Mouse (Mus musculus) small intestine, adult 2 months (tissue): ENCODE measurements around the gene Chtop. TPM values are rescaled to one million over a fixed set of nuclear protein-coding genes. Genes with fewer than 3 reads are reported as not detected.

ENCODE experiments used
- H3K27ac ChIP-seq: fragments of 200-500 bp; 2 replicates; pipeline ENCODE4 v1.5.1; 2012; ENCODE audit warnings: low read depth, low read length, control low read depth, inconsistent platforms; ENCODE audit not compliant: insufficient read depth
- H3K27me3 ChIP-seq: fragments of 200-500 bp; 2 replicates; pipeline ENCODE4 v1.6.1; 2012; ENCODE audit warnings: mild to moderate bottlenecking, moderate library complexity, low read length, inconsistent platforms; ENCODE audit not compliant: control insufficient read depth, insufficient read depth
- H3K36me3 ChIP-seq: fragments of 200-500 bp; 2 replicates; pipeline ENCODE4 v1.6.1; 2012; ENCODE audit warnings: mild to moderate bottlenecking, low read length, control low read depth, inconsistent platforms; ENCODE audit not compliant: control insufficient read depth, insufficient read depth
- H3K4me1 ChIP-seq: fragments of 200-500 bp; 2 replicates; pipeline ENCODE4 v1.6.1; 2012; ENCODE audit warnings: low read length, inconsistent platforms, mixed read lengths; ENCODE audit not compliant: control insufficient read depth, insufficient read depth, insufficient read length
- H3K4me3 ChIP-seq: fragments of 200-500 bp; 2 replicates; pipeline ENCODE4 v1.5.1; 2012; ENCODE audit warnings: low read depth, mild to moderate bottlenecking, control low read depth, inconsistent platforms, low read length, moderate library complexity
- CTCF ChIP-seq: fragments of 200-500 bp; IDR thresholded peaks from 2 replicates; pipeline ENCODE4 v1.5.1; 2012; ENCODE audit warnings: low read depth, mild to moderate bottlenecking, control low read depth, inconsistent platforms, low read length, moderate library complexity, mixed read lengths; ENCODE audit not compliant: insufficient replicate concordance, insufficient read length; ENCODE audit errors: extremely low read depth
- POLR2A ChIP-seq: fragments of 200-500 bp; IDR thresholded peaks from 2 replicates; pipeline ENCODE4 v1.6.1; 2012; ENCODE audit warnings: low read depth, mild to moderate bottlenecking, control low read depth, inconsistent platforms, low read length, moderate library complexity
- WGBS: fragments of 180-500 bp; shearing (Covaris S2); methylation state at CpG from one replicate; pipeline ENCODE4 v1.1.7; 2018; 5-methylcytosine and 5-hydroxymethylcytosine counted together
- polyA plus RNA-seq: library from polyadenylated mRNA; depleted of rRNA; stranded (reverse); fragments of >200 nt; gene quantifications from 2 replicates; pipeline ENCODE4 v1.2.3, GENCODE M21; 2012; rRNA removed

Chtop gene
- polyA plus RNA-seq, 1 experiment = 22.3 TPM

GRCm38 (mm10) chr3:90464552-90465080 is 44.7 kb downstream of the Chtop start:
- Histone ChIP-seq H3K4me3 (peak overlapping the region; percentile 63), H3K36me3 (no peaks in the 10 kb centered on the region), H3K27me3 (peaks cover 18% of the 10 kb centered on the region), H3K27ac (no peak overlapping the region), H3K4me1 (no peaks in the 10 kb centered on the region)
- TF ChIP-seq POLR2A (no peak), CTCF (no peak)
- WGBS = 43% methylated on average over 37 of the region's 37 CpGs

DNA sequence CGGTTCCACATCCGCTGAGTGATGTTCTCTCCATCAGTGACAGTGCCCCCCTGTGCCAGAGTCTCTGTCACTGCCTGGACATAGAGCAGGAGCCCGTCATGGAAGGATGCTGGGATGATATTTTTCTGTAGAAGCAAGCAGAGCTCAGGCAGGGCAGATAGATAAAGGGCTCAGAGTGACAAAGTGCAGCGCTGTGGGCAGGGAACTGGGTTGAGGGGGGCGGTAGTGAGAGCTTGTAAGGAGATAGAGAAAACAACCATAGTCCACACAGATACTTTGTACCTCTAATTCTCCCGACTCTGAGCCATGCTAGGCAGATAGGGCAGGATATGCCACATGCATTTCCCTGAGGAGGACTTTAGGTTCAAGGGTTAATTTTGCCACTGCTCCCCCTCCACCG is 46.7 kb downstream of the Chtop start:
- TF ChIP-seq POLR2A (no peak), CTCF (no peak)
- WGBS = 35% methylated on average over 7 of the region's 7 CpGs
- Histone ChIP-seq H3K27me3 (peaks cover 18% of the 10 kb centered on the region), H3K27ac (no peak overlapping the region), H3K4me1 (no peaks in the 10 kb centered on the region), H3K36me3 (no peaks in the 10 kb centered on the region), H3K4me3 (no peak overlapping the region)

GRCm38 (mm10) chr3:90461935-90462334 is 47.4 kb downstream of the Chtop start:
- H3K27me3 ChIP-seq = peaks cover 18% of the 10 kb centered on the region
- no peaks in the 10 kb centered on the region for H3K36me3 ChIP-seq
- H3K4me3 ChIP-seq = no peak overlapping the region
- H3K27ac ChIP-seq = no peak overlapping the region
- no peaks in the 10 kb centered on the region for H3K4me1 ChIP-seq
- WGBS = 82% methylated on average over 3 of the region's 3 CpGs
- no peak for TF ChIP-seq CTCF
- no peak for TF ChIP-seq POLR2A

DNA sequence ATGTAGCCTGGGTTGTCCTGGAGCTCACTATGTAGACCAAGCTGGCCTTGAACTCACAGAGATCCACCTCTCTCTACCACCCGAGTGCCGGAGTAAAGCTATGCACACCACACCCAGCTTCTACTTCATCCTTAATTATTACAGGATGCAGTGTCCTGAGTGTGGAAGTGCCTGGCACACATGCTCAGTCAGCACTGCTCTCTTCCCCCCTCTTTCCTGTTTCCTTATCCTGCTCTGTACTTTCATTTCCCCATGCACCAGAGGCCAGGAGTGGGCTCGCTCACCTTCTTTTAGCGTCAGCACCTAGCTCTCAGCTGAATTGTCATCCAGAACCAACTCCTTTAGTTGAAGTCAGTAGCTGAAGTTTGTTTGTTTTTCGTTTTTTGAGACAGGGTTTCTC is 49.0 kb downstream of the Chtop start:
- Histone ChIP-seq H3K4me1 (no peaks in the 10 kb centered on the region), H3K27ac (no peak overlapping the region), H3K36me3 (no peaks in the 10 kb centered on the region), H3K27me3 (peaks cover 10% of the 10 kb centered on the region), H3K4me3 (no peak overlapping the region)
- no peak for TF ChIP-seq CTCF
- 57% methylated on average over 5 of the region's 5 CpGs for WGBS

DNA sequence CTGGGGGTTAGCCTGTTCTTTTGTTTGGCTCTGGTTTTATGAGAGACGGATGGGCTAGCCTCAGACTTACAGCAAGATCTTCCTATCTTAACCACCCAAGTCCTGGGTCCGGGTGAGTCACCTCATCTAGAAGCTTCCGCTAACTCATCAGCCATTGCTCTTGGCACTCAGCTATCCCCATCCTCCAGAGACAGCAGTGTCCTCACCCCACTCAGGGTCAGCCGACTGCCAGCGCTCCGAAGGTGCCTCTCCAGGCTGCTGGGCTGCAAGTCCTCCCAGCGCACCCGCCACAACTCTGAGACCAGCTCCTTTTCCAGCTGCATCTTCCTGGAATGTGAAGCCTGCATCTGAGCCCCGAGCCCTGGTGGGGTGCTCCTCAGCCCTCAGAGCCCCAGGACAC is 49.6 kb downstream of the Chtop start:
- H3K27ac ChIP-seq = no peak overlapping the region
- TF ChIP-seq CTCF = no peak
- TF ChIP-seq POLR2A = no peak

DNA sequence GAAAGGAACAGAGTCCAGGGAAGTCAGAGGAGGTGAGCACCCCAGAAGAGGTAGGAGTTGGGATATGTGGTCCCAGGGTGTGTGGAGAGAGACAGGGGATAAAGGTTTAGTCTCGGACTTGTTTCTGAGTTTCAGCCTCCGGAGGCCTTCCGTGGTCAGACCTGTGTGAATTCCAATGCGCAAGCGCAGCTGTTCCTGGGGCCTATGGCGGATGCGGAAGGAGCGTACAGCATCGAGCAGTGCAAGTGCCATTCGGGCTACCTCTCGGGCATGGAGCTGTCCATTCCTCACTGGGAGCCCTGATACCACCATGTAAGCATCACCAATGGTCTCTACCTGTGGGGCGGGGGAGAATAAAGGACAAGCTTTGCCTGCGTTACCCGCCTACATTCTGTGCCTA is 54.4 kb downstream of the Chtop start:
- no peak overlapping the region for H3K4me3 ChIP-seq
- H3K36me3 ChIP-seq = no peaks in the 10 kb centered on the region
- no peaks in the 10 kb centered on the region for H3K27me3 ChIP-seq
- peaks cover 5% of the 10 kb centered on the region for H3K4me1 ChIP-seq
- 88% methylated on average over 14 of the region's 14 CpGs for WGBS
- TF ChIP-seq POLR2A (no peak), CTCF (no peak)
- no peak overlapping the region for H3K27ac ChIP-seq

More for the DNA sequence above, 49.6 kb downstream of the Chtop start:
- Histone ChIP-seq H3K27me3 (peaks cover 4% of the 10 kb centered on the region), H3K4me3 (no peak overlapping the region), H3K4me1 (no peaks in the 10 kb centered on the region), H3K36me3 (no peaks in the 10 kb centered on the region)
- 78% methylated on average over 9 of the region's 9 CpGs for WGBS

DNA sequence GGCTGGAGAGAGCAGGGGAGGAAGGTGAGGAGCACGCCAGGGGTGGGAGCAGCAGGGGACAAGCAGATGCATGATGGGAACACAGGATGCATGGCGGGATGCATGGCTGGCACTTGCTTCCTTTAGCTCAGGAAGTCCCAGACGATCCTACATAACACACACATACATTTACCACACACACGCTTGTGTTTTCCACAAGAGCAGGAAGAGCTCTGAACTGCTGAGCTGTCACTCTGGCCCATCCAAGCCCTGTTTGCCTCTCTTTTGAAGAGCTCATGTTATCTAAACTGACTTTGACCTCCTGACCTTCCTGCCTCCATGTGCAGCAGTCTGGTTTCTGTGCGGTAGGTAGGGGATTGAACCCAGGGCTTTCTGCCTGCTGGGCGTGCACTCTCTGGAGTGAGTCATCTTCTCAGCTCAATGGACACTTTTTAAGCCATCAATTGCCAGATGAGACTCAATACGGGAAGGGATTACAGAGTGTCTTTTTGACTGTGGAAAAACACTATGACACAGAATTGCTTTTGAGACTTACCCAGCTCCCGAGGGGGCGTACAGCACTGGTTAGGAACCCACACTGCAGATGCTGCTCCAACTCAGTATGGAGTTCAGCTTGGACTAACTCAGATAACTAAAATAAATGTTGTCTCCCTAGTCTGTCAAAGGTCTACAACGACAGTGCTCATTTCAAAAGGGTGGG is 57.8 kb downstream of the Chtop start:
- H3K36me3 ChIP-seq = no peaks in the 10 kb centered on the region
- no peak overlapping the region for H3K27ac ChIP-seq
- H3K27me3 ChIP-seq = no peaks in the 10 kb centered on the region
- 47% methylated on average over 10 of the region's 10 CpGs for WGBS
- H3K4me3 ChIP-seq = peak overlapping the region; percentile 36
- peaks cover 5% of the 10 kb centered on the region for H3K4me1 ChIP-seq
- TF ChIP-seq CTCF (no peak), POLR2A (no peak)

DNA sequence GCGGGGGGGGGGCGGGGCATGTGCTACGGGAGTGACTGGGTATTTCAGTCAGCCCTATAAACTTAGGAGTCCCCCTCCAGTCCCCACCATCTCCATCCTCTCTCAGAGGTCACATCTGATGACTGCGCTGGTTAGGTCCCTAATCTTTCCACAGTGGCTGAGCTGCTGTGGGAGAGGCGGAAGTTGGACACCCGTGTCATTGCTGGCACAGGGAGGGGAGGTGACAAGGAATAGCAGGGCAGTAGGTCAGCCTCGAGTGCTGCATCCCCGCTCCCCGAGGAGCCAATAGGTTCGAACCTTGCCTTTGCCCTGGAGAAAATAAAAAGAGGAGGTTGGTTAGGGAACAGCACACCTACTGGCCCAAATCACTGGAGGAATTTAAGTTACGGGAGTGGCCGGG is 58.4 kb downstream of the Chtop start:
- H3K27ac ChIP-seq = no peak overlapping the region
- no peaks in the 10 kb centered on the region for H3K27me3 ChIP-seq
- H3K36me3 ChIP-seq = no peaks in the 10 kb centered on the region
- no peak for TF ChIP-seq CTCF
- TF ChIP-seq POLR2A = no peak
- H3K4me3 ChIP-seq = peak overlapping the region; percentile 36
- 25% methylated on average over 12 of the region's 12 CpGs for WGBS
- peaks cover 5% of the 10 kb centered on the region for H3K4me1 ChIP-seq

Other genes with a start within 250 kb of the Chtop start
- 10.7 and 14.1 TPM in 2 replicates for gene Dennd4b, start 244.3 kb downstream of the Chtop start, polyA plus RNA-seq
- 9.0 and 15.1 TPM in 2 replicates for gene Gatad2b, start 216.3 kb downstream of the Chtop start, polyA plus RNA-seq
- gene Slc27a3, start 119.6 kb downstream of the Chtop start, polyA plus RNA-seq = 3.7 and 5.9 TPM in 2 replicates
- 13.6 and 22.4 TPM in 2 replicates for gene Ints3, start 75.9 kb downstream of the Chtop start, polyA plus RNA-seq
- 5.1 and 5.9 TPM in 2 replicates for gene Npr1, start 43.6 kb downstream of the Chtop start, polyA plus RNA-seq
- gene Ilf2, start 33.4 kb downstream of the Chtop start, polyA plus RNA-seq = 4.3 and 5.9 TPM in 2 replicates
- 3.4 and 7.1 TPM in 2 replicates for gene Snapin, start 18.5 kb downstream of the Chtop start, polyA plus RNA-seq
- 20.2 and 26.8 TPM in 2 replicates for gene S100a1, start 4.9 kb upstream of the Chtop start, polyA plus RNA-seq
- gene S100a13, start 4.9 kb upstream of the Chtop start, polyA plus RNA-seq = 8.5 and 9.7 TPM in 2 replicates
- 1.3 and 2.8 TPM in 2 replicates for gene S100a14, start 17.4 kb upstream of the Chtop start, polyA plus RNA-seq
- gene S100a16, start 27.8 kb upstream of the Chtop start, polyA plus RNA-seq = 44.9 and 65.1 TPM in 2 replicates
- not detected in 2 replicates for gene S100a3, start 51.1 kb upstream of the Chtop start, polyA plus RNA-seq
- not detected in 2 replicates for gene S100a2, start 80.7 kb upstream of the Chtop start, polyA plus RNA-seq
- gene Gm42674, start 92.4 kb upstream of the Chtop start, polyA plus RNA-seq = not detected in 2 replicates
- gene S100a4, start 94.3 kb upstream of the Chtop start, polyA plus RNA-seq = 1.8 and 3.7 TPM in 2 replicates
- gene S100a5, start 99.0 kb upstream of the Chtop start, polyA plus RNA-seq = not detected in 2 replicates
- gene S100a6, start 103.4 kb upstream of the Chtop start, polyA plus RNA-seq = 234 and 369 TPM in 2 replicates
- gene S100a7a, start 144.5 kb upstream of the Chtop start, polyA plus RNA-seq = 0.11 TPM in 1 of 2 replicates, not detected in the other
- gene S100a8, start 159.5 kb upstream of the Chtop start, polyA plus RNA-seq = 0.29 TPM in 1 of 2 replicates, not detected in the other
- gene S100a9, start 186.2 kb upstream of the Chtop start, polyA plus RNA-seq = 0.44 TPM in 1 of 2 replicates, not detected in the other
- gene Pglyrp4, start 217.4 kb upstream of the Chtop start, polyA plus RNA-seq = not detected in 2 replicates